Mouse (Mus musculus) erythroid progenitor cell, adult 5-6 weeks (primary cell): ENCODE measurements around the gene Sprr2k. TPM values are rescaled to one million over a fixed set of nuclear protein-coding genes. Genes with fewer than 3 reads are reported as not detected.
"Not testable (repeated sequence)": the region's sequence is repeated elsewhere in the genome, so short reads cannot be mapped to it uniquely, and the experiment has no call there.

Experiments used
- ATAC-seq: replicated peaks from 2 replicates; pipeline ENCODE4 v1.8.0; 2016; ENCODE audit warnings: moderate number of reproducible peaks, mild to moderate bottlenecking, moderate TSS enrichment, inconsistent platforms; ENCODE audit not compliant: poor library complexity, low FRiP score, severe bottlenecking
- total RNA-seq, 2 experiments: library from RNA; stranded (forward) in 1 of 2; stranded (reverse) in 1 of 2; fragments of 150-400 nt in 1 of 2; fragments of 186-747, 209-891 nt in 1 of 2; gene quantifications; 2 replicates each; pipeline versions ENCODE4 v1.2.3 to v1.2.4; 2015 to 2017; ENCODE audit warnings: low replicate concordance in 2 of 2

Gene Sprr2k
- total RNA-seq (2015; ENCODE audit: low replicate concordance) (not detected in 2 replicates), total RNA-seq (2017; ENCODE audit: low replicate concordance) (not detected in 2 replicates)

DNA sequence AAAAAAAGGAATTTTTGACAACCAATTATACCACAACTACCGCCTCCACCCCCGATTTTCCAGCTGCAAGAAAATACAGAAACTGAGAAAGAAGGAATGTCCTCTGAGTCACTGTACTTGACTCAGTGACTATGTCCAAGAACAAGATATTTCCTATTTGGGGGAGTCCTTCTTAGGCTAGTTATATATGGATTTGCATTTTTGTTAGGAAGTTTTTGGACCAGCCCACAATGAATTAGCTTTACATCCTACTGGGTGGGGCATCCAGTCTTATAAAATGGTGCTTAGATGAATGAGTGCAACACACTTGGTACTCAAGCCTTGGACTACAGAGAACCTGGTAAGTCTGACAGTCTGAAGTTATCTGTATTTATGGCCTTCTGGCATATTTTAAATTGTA, at the start of gene Sprr2k:
TSS of gene Sprr2k (plus strand) at position 301 of the 400 bp plus-strand sequence.
- no peak for ATAC-seq

DNA sequence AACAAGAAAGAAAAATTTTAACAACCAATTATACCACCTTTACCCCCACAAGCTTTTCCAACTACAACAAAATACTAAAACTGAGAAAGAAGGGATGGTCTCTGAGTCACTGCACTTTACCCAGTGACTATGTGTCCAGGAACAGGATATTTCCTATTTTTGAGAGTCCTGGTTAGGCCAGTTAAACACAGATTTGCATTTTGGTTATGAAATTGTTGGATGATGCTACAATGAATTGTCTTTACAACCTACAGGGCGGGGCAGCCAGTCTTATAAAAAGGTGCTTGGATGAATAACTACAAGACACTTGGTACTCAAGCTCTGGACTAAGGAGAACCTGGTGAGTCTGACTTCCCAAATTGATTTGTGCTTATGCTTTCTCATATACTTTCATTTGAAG, 47.0 kb upstream of the Sprr2k start, which contains the start of gene Sprr2h:
TSS of gene Sprr2h (plus strand) at position 301 of the 400 bp plus-strand sequence.
- no peak for ATAC-seq

DNA sequence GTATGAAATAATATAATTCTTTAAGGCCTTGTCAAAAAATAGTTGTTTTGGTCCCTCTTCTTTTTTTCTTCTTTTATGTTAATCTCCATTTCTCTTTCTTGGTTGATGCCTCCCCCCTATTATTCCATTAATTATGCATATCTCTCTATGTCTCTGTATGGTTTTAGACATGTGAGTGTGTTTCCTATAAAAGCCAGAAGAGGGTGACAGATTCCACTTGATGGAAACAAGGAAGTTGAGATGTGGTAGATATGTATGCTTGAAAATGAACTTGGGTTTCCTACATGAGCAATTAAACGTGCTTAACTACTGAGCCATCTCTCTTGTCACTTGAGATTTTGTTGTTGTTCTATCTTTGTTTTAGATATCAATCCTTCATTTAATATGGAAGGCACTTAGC, 38.1 kb upstream of the Sprr2k start:
- ATAC-seq, result no peak

DNA sequence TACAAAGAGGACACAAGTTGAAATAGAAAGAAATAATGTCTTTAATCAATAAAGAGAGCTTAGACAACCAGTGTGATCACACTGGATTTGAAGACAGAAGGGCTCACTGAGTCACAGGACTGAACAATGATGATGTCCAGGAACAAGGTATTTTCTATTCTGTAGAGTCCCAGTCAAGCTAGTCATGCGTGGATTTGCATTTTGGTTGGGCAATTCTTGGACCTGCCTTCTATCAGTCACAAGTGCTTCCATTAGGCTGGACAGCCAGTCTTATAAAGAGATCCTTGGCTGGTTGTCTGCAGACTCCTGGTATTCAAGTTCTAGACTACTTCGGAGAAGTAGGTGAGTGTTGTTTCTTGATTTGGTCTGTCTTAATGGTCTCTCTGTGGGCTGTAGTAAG, 24.7 kb upstream of the Sprr2k start, which contains the start of gene Sprr2i:
TSS of gene Sprr2i (plus strand) at position 301 of the 400 bp plus-strand sequence.
- no peak for ATAC-seq

DNA sequence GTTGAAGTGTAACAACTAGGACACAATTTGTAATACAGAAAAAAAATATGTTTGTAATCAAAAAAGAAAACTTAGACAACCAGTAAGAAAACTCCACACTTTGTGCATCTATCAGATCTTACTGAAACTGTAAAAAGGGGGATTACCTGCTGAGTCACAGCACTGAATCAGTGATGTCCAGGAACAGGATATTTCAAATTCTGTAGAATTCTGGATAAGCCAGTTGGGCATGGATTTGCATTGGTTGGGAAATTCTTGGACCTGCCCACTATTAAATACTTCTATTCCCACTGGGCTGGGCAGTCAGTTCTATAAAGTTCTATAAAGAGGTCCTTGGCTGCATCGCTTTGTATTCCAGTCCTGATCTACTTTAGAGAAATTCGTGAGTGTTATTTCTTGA, 14.6 kb upstream of the Sprr2k start, which contains the start of gene Sprr2j-ps:
TSS of gene Sprr2j-ps (plus strand) at position 301 of the 400 bp plus-strand sequence.
- no peak for ATAC-seq

DNA sequence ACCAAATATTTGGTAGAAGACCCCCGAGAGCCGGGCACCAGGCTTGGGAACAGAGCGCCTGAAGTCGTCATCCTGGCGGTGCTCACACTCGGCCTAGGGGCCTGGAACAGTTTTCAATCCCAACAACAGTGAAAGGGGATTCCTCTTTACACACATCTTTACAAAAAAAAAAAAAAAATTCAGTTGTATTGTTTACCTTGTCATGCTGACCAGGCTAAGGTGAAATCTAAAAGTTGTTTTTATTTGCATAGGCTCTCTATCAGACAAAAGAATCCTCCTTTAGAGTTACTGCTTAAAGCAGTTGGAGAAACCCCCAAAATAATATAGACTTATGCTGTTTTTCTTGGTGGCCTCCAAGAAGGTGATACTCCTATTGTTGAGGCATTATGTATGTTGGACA, 3.1 kb upstream of the Sprr2k start, which contains the start of gene Gm9774:
TSS of gene Gm9774 (minus strand) at position 101 of the 400 bp plus-strand sequence.
- ATAC-seq, result no peak

DNA sequence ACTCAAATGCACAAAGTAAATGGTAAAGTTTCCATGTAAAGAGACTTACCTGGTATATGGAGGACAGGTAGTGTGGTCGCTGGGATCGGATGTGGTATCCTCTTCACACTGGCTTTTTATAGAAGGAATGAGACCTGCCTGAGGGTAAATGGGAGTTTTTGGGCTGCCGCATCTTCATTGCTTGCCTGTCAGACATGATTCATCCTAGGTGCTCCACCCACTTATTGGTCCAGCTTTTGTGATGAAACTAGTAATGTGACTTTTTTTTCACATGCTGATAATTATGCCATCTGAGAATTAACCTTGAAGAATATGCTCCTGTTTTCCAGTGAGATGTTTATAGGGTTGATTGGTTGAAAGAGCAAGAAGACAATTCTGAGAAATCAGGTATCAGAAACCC, 6.3 kb downstream of the Sprr2k start, which contains the start of gene Sprr1b:
TSS of gene Sprr1b (minus strand) at position 101 of the 400 bp plus-strand sequence.
- no peak for ATAC-seq

DNA sequence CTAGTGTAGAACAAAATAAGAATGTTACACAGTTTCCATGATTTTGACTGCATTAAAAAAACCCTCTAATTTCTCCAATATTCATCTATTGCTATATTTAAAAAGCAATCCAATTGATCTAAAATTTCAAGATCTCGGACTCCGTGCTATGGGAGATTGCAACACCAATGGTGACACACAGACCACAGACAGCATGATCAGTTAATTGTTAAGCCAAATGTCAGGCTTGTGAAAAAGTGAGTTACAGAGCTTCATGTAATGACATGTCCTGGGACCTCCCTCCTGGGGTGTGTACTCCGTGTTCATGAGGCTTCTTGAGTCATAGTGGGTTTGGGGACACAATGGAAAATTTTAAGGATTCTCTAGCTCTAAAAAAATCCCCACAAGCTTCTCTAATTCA, 7.8 kb downstream of the Sprr2k start:
- ATAC-seq, result no peak

DNA sequence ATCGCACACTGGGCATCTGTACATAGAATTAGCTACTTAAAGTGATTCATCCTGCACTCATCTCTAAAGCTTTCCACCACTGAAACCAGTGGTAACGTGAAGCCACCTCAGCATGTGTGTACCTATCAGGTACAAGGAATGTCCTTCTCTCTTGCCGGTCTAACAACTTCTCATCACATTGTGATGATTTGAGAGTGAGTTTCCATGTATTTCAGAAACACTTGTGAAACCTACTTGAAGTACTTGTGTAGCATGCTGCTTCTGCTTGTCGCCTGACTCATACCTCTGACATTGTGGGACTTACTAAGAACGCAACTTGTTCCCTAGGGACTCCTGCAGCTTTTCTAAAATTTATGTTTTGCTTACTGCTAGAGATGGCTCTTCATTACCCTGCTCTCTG, 22.8 kb downstream of the Sprr2k start:
- ATAC-seq, result no peak

DNA sequence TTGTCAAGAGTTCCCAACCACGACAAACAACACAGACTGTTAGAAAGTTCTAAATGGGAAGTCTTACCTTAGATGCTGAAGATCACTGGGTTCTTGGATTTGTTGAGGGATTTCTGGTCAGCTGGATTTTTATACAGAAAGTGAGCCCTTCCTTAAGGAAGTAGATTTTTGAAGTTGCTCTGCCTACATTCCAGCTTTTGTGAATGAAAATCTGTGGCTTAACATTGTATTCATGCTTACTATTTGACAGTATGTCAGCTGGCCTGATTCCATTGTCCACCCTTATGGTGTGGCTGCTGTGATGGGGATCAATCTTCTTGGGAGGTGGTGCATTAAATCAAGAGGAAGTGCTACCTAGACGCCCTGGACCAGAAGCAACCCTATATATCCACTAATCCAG, 26.2 kb downstream of the Sprr2k start, which contains the start of gene Sprr3:
TSS of gene Sprr3 (minus strand) at position 101 of the 400 bp plus-strand sequence.
- ATAC-seq, result no peak

DNA sequence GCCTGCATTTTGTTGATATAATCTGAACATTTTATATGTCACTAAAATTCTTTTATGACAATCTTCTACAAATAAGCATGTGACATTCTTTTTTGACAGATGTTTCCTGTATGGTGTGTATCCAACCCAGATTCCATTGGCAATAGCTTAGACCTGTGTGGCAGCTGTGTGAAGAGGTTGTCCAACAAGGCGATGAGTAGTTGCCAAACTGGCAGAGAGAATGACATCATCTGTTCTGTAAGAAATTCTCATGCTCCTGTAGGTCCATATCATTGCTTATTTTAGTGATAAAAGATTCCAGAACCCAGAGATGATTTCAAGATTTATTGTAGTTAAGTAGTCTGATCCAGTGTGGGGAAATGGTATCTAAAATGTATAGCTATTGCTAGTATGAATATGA, 34.2 kb downstream of the Sprr2k start:
- ATAC-seq, result no peak

DNA sequence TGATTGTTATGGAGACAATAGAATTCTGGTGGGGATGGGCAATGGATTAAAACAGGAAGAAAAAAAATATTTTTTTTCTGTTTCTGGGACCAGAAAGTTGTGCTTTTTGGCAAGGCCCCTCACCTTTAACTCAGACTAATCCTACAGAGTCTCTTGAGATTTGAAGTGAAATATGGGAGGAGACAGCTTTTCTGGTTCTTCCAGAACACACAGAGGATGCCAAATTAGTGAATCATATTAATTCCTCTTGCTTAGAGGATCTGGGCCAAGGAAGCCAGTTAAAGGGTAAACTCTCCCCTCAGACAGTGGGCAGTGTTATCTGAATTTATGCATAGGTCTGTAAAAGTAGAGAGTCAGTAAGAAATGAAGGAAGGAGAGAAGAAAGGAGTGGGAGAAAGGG, 35.0 kb downstream of the Sprr2k start:
- no peak for ATAC-seq

DNA sequence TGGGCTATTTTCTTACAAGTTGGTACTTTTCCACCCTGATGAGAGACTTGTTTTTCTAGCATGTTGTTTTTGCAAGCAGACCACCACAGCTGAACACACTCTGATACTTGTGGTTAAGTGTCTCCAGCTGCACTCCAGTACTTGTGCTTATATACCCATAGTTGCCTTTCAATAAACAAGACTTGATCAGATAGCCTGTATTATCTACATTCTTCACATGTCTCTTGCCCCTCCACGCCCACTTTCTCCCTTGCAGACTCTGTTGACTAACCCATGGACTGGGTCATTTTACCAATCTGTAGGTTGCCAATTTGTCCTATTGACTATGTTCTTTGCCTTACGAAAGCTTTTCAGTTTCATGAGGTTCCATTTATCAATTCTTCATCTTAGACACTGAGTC, 37.7 kb downstream of the Sprr2k start:
- no peak for ATAC-seq

DNA sequence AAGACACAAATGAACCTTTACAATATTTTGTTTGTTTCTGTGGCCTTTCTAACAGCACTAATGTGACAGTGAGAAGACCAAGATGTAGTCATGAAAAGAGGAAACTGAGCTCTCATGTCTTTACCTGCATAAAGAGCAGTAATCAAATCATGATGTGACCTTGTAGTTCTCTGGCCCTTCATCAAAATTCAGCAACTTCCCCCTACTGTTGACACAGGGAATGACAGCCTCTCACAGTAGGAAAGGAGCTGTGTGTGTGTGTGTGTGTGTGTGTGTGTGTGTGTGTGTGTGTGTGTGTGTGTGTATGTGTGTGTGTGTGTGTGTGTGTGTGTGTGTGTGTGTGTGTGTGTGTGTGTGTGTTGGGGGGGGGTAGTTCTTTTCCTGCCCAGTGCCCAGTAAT, 48.9 kb downstream of the Sprr2k start:
- ATAC-seq, result not testable (repeated sequence)

Other genes with a start within 250 kb of the Sprr2k start
- not detected in 2 replicates for gene Sprr2a1, start 216.8 kb upstream of the Sprr2k start, total RNA-seq (2015; ENCODE audit: low replicate concordance)
- not detected in 2 replicates for gene Sprr2a1, start 216.8 kb upstream of the Sprr2k start, total RNA-seq (2017; ENCODE audit: low replicate concordance)
- not detected in 2 replicates for gene Sprr2a2, start 216.7 kb upstream of the Sprr2k start, total RNA-seq (2015; ENCODE audit: low replicate concordance)
- gene Sprr2a2, start 216.7 kb upstream of the Sprr2k start, total RNA-seq (2017; ENCODE audit: low replicate concordance), result 0.77 TPM in 1 of 2 replicates, not detected in the other
- not detected in 2 replicates for gene Sprr2a3, start 147.2 kb upstream of the Sprr2k start, total RNA-seq (2015; ENCODE audit: low replicate concordance)
- not detected in 2 replicates for gene Sprr2a3, start 147.2 kb upstream of the Sprr2k start, total RNA-seq (2017; ENCODE audit: low replicate concordance)
- gene Sprr2b, start 116.0 kb upstream of the Sprr2k start, total RNA-seq (2015; ENCODE audit: low replicate concordance), result not detected in 2 replicates
- not detected in 2 replicates for gene Sprr2b, start 116.0 kb upstream of the Sprr2k start, total RNA-seq (2017; ENCODE audit: low replicate concordance)
- gene Sprr2d, start 93.4 kb upstream of the Sprr2k start, total RNA-seq (2015; ENCODE audit: low replicate concordance), result not detected in 2 replicates
- gene Sprr2d, start 93.4 kb upstream of the Sprr2k start, total RNA-seq (2017; ENCODE audit: low replicate concordance), result not detected in 2 replicates
- not detected in 2 replicates for gene Sprr2e, start 80.4 kb upstream of the Sprr2k start, total RNA-seq (2015; ENCODE audit: low replicate concordance)
- not detected in 2 replicates for gene Sprr2e, start 80.4 kb upstream of the Sprr2k start, total RNA-seq (2017; ENCODE audit: low replicate concordance)
- gene Sprr2f, start 67.4 kb upstream of the Sprr2k start, total RNA-seq (2015; ENCODE audit: low replicate concordance), result not detected in 2 replicates
- not detected in 2 replicates for gene Sprr2f, start 67.4 kb upstream of the Sprr2k start, total RNA-seq (2017; ENCODE audit: low replicate concordance)
- not detected in 2 replicates for gene Sprr2h, start 46.9 kb upstream of the Sprr2k start, total RNA-seq (2015; ENCODE audit: low replicate concordance)
- gene Sprr2h, start 46.9 kb upstream of the Sprr2k start, total RNA-seq (2017; ENCODE audit: low replicate concordance), result not detected in 2 replicates
- gene Sprr2i, start 24.6 kb upstream of the Sprr2k start, total RNA-seq (2015; ENCODE audit: low replicate concordance), result not detected in 2 replicates
- gene Sprr2i, start 24.6 kb upstream of the Sprr2k start, total RNA-seq (2017; ENCODE audit: low replicate concordance), result not detected in 2 replicates
- gene Sprr2j-ps, start 14.5 kb upstream of the Sprr2k start, total RNA-seq (2015; ENCODE audit: low replicate concordance), result not detected in 2 replicates
- not detected in 2 replicates for gene Sprr2j-ps, start 14.5 kb upstream of the Sprr2k start, total RNA-seq (2017; ENCODE audit: low replicate concordance)
- 2.1 and 8.6 TPM in 2 replicates for gene Gm9774, start 3.2 kb upstream of the Sprr2k start, total RNA-seq (2015; ENCODE audit: low replicate concordance)
- gene Gm9774, start 3.2 kb upstream of the Sprr2k start, total RNA-seq (2017; ENCODE audit: low replicate concordance), result 2.3 and 3.0 TPM in 2 replicates
- gene Sprr1b, start 6.2 kb downstream of the Sprr2k start, total RNA-seq (2015; ENCODE audit: low replicate concordance), result not detected in 2 replicates
- gene Sprr1b, start 6.2 kb downstream of the Sprr2k start, total RNA-seq (2017; ENCODE audit: low replicate concordance), result not detected in 2 replicates
- gene Sprr3, start 26.1 kb downstream of the Sprr2k start, total RNA-seq (2015; ENCODE audit: low replicate concordance), result not detected in 2 replicates
- not detected in 2 replicates for gene Sprr3, start 26.1 kb downstream of the Sprr2k start, total RNA-seq (2017; ENCODE audit: low replicate concordance)
- not detected in 2 replicates for gene Sprr1a, start 53.3 kb downstream of the Sprr2k start, total RNA-seq (2015; ENCODE audit: low replicate concordance)
- gene Sprr1a, start 53.3 kb downstream of the Sprr2k start, total RNA-seq (2017; ENCODE audit: low replicate concordance), result not detected in 2 replicates
- not detected in 2 replicates for gene Sprr4, start 67.9 kb downstream of the Sprr2k start, total RNA-seq (2015; ENCODE audit: low replicate concordance)
- gene Sprr4, start 67.9 kb downstream of the Sprr2k start, total RNA-seq (2017; ENCODE audit: low replicate concordance), result not detected in 2 replicates
- not detected in 2 replicates for gene 2310046K23Rik, start 101.9 kb downstream of the Sprr2k start, total RNA-seq (2015; ENCODE audit: low replicate concordance)
- not detected in 2 replicates for gene 2310046K23Rik, start 101.9 kb downstream of the Sprr2k start, total RNA-seq (2017; ENCODE audit: low replicate concordance)
- not detected in 2 replicates for gene Ivl, start 141.2 kb downstream of the Sprr2k start, total RNA-seq (2015; ENCODE audit: low replicate concordance)
- gene Ivl, start 141.2 kb downstream of the Sprr2k start, total RNA-seq (2017; ENCODE audit: low replicate concordance), result 0.39 TPM in 1 of 2 replicates, not detected in the other
- not detected in 2 replicates for gene Smcp, start 156.4 kb downstream of the Sprr2k start, total RNA-seq (2015; ENCODE audit: low replicate concordance)
- gene Smcp, start 156.4 kb downstream of the Sprr2k start, total RNA-seq (2017; ENCODE audit: low replicate concordance), result not detected in 2 replicates
- not detected in 2 replicates for gene 2210017I01Rik, start 174.9 kb downstream of the Sprr2k start, total RNA-seq (2015; ENCODE audit: low replicate concordance)
- gene 2210017I01Rik, start 174.9 kb downstream of the Sprr2k start, total RNA-seq (2017; ENCODE audit: low replicate concordance), result not detected in 2 replicates
- not detected in 2 replicates for gene Lce6a, start 189.1 kb downstream of the Sprr2k start, total RNA-seq (2015; ENCODE audit: low replicate concordance)
- gene Lce6a, start 189.1 kb downstream of the Sprr2k start, total RNA-seq (2017; ENCODE audit: low replicate concordance), result not detected in 2 replicates
- not detected in 2 replicates for gene Lce1a1, start 215.7 kb downstream of the Sprr2k start, total RNA-seq (2015; ENCODE audit: low replicate concordance)
- not detected in 2 replicates for gene Lce1a1, start 215.7 kb downstream of the Sprr2k start, total RNA-seq (2017; ENCODE audit: low replicate concordance)
- gene Lce1b, start 224.3 kb downstream of the Sprr2k start, total RNA-seq (2015; ENCODE audit: low replicate concordance), result not detected in 2 replicates
- gene Lce1b, start 224.3 kb downstream of the Sprr2k start, total RNA-seq (2017; ENCODE audit: low replicate concordance), result not detected in 2 replicates
- gene Lce1a2, start 237.7 kb downstream of the Sprr2k start, total RNA-seq (2015; ENCODE audit: low replicate concordance), result not detected in 2 replicates
- gene Lce1a2, start 237.7 kb downstream of the Sprr2k start, total RNA-seq (2017; ENCODE audit: low replicate concordance), result not detected in 2 replicates
- gene Lce1c, start 246.7 kb downstream of the Sprr2k start, total RNA-seq (2015; ENCODE audit: low replicate concordance), result not detected in 2 replicates
- not detected in 2 replicates for gene Lce1c, start 246.7 kb downstream of the Sprr2k start, total RNA-seq (2017; ENCODE audit: low replicate concordance)